Mouse (Mus musculus) stomach, postnatal 0 days (tissue): ENCODE results near the gene Erlin1.

Experiments
- CTCF ChIP-seq: IDR thresholded peaks from 2 replicates; pipeline ENCODE4 v1.5.1; 2016; ENCODE audit warnings: antibody characterized with exemption, low read depth, mild to moderate bottlenecking, moderate library complexity
- EP300 ChIP-seq: optimal IDR thresholded peaks from 2 replicates; pipeline ENCODE3; 2016; ENCODE audit warnings: antibody characterized with exemption

DNA sequence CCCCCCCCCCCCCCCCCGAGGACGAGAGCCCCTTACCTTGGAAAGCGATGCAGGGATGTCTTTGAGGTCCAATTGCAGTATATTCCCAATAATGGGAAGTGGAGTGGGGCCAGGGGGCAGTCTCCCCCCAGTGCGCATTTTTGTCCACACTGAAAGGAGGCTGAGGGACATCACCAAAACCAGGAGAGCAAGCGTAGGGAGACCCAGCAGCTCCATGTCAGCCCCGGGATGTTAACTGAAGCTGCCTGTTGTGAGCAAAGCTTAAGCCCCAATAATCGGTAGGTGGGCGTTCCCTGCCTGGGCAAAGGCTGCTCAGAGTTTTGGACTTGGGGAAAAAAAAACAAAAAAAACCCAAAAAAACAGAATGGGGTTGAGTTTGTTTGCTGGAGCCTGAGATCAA is 40.6 kb downstream of the Erlin1 start, which contains the start of gene Cyp2c23:
- TF ChIP-seq CTCF (no peak), EP300 (no peak)
